Mouse (Mus musculus) heart, postnatal 10 days (tissue): ENCODE results near the gene Mief1. TPM values are rescaled to one million over a fixed set of nuclear protein-coding genes. Genes with fewer than 3 reads are reported as not detected.

Experiments used
- DNase-seq, 2 experiments: peaks; one replicate each; pipeline ENCODE4 v3.0.0; 2021
- intact Hi-C: fragments of 180-260 bp; cut with DNase I; formaldehyde crosslinking; loops from one replicate; pipeline ENCODE4 v1.15.1; 2025
- total RNA-seq, 2 experiments: library from RNA; stranded (reverse); gene quantifications; 2 replicates each; pipeline ENCODE4 v1.2.3; 2021

Mief1 gene
- total RNA-seq, 2 experiments from 2014 or later = 33.2 to 37.6 TPM

DNA sequence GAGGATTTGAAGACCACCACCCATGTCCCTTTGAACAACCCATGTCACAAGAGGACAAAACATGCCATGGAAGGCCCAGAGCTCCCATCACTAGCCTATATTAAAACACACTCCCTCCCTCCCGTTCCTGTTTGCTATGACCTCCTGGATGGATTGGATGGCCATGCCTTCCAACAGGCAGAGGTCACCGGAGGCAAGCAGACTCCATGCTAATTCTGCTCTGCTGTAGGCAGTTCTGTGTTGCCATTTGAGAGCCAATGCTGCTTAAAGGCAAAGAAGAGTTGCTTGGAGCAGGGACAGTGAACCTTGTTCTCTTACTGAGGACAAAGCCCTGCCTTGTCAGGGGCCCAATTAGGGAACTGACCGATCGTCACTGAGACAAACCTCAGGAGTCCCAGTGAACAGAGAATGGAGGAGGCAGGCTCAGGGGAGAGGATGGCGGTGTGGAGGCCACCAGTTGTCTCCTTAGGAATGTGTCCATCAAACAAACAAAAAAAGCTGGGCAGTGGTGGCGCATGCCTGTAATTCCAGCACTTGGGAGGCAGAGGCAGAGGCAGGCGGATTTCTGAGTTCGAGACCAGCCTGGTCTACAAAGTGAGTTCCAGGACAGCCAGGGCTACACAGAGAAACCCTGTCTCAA, 25.7 kb downstream of the Mief1 start:
- intact Hi-C loops = loop anchor here (2.0 to 10.0 kb wide), 4 partner anchors 33 to 685 kb away; partner anchors contain the start of gene Adsl
- peak in 1 of 2 experiments; percentile 25 for DNase-seq

DNA sequence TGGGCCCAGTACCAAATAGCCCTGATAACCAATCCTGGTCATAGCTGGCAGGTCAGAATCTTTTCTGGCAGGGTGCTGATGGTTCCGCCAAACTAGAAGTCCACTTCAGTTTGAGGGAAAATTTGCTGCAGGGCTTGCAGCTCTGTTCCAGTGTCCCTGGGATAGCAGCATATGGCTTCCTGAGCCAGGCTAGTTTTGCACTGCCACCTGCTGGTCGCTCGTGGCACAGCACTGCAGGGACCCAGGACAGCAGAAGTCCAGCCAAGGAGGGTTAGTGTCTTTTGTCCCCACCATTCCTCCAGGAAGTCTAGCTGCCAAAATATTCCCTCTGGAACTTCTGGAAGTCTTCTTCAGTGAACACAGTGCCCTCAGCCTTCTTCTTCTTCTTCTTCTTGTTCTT, 26.9 kb downstream of the Mief1 start:
- intact Hi-C loops = loop anchor here (2.0 to 10.0 kb wide), 4 partner anchors 34 to 684 kb away; partner anchors contain the start of gene Adsl

DNA sequence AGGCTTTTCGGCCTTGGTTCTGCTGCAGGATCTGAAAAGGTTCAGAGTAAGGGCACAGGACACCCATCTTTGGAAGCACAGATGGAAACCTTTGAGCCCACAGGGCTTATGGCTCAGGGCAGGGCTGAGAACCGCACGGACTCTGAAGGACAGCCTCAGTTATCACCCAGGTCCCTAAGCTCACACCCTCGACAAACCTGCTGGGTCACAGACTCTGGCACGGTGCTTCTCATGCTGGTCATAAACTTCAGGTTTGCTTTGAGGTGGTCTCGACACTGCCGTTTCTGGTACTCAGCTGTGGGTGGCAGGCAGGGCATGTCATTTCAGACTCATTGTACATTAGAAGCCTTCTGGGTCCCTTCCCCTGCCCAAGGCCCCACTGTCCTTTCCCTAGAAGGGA, 27.3 kb downstream of the Mief1 start:
- intact Hi-C loops = loop anchor here (2.0 to 10.0 kb wide), 4 partner anchors 34 to 684 kb away; partner anchors contain the start of gene Adsl
- no peak for DNase-seq

More for the DNA sequence above, 26.9 kb downstream of the Mief1 start:
- DNase-seq = peak; percentile 87 to 93

DNA sequence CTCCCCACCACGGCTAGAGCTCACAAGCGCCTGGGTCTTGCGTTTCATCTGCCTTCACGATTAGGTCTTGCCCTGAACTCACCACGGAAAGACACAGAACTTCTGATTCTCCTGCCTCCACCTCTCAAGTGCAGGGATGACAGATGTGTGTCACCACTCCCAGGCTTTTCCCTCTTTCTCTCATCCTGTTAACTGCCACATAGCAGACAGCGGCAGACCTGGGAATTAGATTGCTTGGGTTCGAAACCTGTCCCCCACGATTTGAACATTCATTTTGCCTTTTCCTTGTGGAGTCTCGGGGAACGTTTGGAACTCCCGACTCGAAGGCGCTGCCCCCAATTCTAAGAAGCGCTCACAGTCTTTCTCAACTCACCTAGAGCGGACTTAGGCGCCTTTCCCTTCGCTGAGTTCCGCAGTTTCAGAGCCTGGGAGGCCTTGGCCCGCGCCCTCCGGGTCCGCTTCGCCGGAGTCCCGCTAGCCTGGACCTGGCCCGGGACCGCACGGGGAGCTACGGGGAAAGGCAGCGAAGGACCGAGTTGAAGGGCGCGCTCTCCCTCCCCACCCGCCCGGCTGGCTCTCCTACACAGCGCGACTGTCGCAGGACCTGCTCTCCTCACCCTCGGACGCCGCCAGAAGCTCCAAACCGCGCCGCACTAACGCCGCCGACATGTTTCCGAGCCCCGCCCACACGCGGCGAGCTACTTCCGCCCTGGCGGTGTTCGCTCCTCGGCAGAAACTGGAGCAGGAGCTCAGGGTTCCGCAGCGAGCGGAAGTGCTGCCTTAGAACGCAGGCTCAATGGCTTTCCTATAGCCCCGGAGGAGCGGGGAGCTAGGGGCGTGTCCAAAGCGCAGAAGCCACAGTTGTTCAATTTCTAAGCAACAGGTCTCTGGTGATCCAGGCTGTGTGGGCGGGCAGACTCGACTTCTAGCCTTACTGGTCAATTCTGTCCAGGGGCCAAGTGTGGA, 30.1 kb downstream of the Mief1 start, which contains the start of gene Rps19bp1:
Gene Rps19bp1 (minus strand): TSS at position 706 of the 966 bp plus-strand sequence.
- intact Hi-C loops = loop anchor here (5.0 to 10.0 kb wide), 3 partner anchors 319 to 681 kb away; partner anchors contain the start of gene Adsl
- DNase-seq = peak; percentile 90 to 92

DNA sequence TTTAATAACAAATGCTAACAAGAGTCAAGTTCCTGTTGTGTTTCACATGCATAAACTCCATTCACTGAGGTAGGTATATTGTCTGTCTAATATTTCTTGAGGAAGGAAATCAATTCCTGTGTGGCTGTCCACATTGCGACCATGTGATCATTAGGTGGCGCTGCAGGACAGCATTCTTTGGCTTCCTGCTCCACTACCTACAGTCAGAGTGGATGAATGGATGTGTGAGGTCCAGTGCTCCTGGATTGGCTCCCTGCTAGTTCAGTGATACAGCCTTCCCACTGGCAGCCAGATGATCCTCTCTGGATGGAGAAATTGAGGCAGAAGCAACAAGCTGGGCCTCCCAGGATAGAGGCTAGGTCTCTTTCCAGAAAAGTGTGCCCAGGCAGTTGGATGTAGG, 32.5 kb downstream of the Mief1 start:
- DNase-seq = peak; percentile 81 to 87
- intact Hi-C loops = loop anchor here (1.0 to 10.0 kb wide), 5 partner anchors 15 to 679 kb away; partner anchors contain the start of gene Adsl

DNA sequence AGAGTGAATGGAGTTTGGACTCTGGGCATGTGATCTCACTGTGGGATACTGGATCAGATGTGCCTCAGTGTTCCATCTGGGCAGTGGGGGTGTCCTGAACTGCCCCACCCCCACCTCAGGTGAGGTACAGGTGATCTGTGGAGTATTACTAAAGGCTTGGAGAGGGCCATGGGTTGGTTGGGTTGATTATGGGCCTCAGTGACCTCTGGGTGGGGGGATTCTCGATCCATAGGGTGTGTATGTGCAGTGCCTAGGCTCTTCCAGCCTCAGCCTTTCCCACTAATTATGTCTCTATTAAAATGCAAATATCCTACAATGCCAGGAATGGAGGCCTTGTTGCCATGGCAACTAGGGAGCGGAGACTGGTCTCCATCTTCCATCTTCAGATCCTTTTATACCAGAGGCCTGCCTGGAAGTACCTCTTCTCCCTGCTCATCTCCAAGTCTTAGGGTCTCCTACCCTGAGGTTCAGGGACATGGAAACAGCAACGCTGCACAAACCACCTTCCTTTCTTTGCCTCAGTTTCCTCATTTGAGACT, 38.1 kb downstream of the Mief1 start:
- intact Hi-C loops = no loop called here
- no peak for DNase-seq

DNA sequence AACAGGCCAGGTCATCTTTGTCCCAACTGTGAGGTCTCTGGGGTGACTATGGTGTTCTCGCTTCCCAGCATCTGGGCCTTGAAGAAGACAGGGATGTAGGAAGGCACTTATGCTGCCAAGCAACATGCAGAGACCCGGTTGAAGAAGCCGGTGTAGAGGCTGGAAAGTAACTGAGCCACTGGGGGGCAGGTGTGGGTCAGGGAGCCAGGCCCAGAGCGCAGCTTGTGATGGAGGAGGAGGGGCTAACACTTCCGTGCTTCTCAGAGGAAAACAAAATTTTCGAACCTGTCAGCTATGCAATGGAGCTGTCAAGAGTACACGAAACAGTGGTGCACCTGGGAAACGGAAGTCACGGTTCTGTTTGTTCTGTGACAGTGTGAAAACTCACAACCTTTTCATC, 43.3 kb downstream of the Mief1 start:
- DNase-seq = no peak
- intact Hi-C loops = no loop called here

DNA sequence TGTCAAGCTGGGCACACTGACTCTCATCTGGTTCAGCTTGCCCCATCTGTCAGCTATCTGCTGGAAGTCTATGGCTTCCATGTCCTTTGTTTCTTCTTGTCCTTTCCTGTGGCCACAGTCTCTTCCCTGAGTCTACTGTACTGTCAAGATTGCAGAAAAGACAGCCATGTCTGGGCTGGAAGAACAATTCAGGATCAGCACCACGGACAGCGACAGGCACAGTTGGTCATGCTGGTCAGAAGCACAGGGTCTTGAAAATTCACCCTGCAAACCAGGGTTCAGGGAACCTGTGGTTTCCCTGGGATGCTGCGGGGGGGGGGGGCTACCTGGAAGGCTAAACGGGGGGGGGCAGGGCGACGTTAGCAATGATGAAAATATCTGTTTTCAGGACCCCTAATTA, 43.8 kb downstream of the Mief1 start:
- intact Hi-C loops = no loop called here
- DNase-seq = peak; percentile 74 to 85

DNA sequence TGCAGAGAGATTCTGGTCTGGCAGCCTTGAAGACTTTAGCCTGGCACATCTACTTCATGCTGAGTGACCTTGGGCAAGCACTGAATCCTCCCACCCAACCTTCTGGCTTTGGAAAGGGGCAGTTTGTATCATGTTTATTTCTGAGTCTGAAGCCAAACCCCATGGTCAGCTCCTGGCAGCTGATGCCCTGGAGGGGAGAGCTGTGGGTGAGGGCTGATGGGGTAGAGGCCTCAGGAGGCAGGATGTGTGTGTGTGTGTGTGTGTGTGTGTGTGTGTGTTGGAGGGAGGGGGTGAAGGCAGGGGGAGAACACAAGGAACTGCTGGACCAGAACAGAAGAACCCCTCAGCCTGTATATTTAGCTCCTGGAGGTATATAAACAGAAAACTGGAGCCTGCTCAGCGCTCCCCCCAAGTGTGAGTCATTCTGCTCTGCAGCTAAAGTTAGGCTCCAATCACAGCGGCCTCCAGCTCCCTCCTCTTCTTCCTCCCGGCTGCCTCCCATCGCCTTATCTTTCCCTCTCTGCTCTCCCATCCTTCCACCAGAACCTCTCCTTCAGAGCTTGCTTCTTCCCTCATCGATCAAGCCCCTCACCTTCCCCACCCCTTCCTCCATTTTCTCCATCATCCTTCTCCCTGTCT, 44.4 kb downstream of the Mief1 start:
- intact Hi-C loops = no loop called here
- DNase-seq = no peak

DNA sequence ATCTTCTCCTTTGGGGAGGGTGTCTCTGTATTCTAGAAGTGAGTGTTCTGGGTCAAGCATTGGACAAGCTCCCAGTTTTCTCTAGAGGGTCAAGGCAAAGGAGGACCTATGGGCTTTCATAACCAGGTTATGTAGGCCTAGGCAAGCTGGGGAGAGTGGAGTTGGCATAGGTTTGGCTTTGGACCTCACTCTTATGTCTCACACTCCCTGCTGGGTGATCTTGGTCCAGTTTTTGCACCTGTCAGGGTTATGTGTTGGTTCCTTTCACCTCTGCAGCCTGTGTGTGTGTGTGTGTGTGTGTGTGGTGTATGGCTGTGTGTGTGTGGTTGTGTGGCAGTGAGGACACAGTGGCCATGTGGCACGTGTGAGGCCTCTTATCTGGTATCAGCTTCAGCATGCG, 45.2 kb downstream of the Mief1 start:
- intact Hi-C loops = no loop called here
- no peak for DNase-seq

DNA sequence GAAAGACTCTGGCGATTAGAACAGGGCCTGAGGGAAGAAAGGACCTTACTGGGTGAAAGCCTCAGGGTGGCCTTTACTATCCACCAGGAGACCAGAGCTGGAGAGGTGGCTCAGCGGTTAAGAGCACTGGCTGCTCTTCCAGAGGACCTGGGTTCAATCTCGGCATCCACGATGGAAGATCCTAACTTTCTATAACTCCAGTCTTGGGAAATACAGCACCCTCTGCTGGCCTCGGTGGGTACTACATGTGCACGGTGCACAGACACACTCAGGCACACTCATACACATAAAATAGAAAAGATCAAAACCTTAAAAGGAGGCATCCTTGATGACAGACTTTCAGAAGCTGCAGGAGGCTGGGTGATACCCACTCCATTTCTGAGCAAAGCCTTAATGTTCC, 46.8 kb downstream of the Mief1 start:
- peak in 1 of 2 experiments; percentile 26 for DNase-seq

DNA sequence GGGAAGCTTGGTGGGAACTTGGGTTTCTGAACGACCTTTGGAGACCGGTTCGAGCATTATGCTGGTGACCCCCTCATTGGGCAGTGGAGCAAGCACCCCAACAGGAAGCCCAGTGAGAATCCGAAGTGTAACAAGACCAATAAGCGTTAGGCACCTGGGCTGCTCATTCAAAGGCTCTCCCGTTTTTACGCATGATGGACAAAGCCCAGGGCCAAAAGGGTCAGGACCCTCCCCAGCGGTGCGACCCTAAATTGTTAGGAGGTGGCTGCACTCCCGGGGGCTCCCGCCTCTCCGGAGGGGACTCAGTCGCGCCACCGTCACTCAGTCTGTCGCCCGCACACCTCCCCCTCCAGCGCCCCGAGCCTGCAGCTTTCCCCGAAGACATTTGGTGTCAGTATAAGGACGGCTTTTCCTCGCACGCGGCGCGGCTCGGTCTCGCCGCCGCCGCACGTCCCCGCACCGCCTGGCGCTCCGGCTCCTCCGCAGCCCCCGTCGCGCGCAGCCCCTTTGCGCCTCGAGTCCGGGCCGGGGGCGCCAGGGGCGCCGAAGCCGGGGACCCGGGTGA, 53.1 kb downstream of the Mief1 start, which contains the start of gene Cacna1i:
Gene Cacna1i (plus strand): TSS at position 388 of the 565 bp plus-strand sequence.
- intact Hi-C loops = loop anchor here (10.0 kb wide), 1 partner anchor 328 kb away; no protein-coding TSS in a partner anchor
- no peak for DNase-seq

More for the DNA sequence above, 46.8 kb downstream of the Mief1 start:
- intact Hi-C loops = loop anchor here (2.0 to 10.0 kb wide), 2 partner anchors 14 to 334 kb away; no protein-coding TSS in a partner anchor

DNA sequence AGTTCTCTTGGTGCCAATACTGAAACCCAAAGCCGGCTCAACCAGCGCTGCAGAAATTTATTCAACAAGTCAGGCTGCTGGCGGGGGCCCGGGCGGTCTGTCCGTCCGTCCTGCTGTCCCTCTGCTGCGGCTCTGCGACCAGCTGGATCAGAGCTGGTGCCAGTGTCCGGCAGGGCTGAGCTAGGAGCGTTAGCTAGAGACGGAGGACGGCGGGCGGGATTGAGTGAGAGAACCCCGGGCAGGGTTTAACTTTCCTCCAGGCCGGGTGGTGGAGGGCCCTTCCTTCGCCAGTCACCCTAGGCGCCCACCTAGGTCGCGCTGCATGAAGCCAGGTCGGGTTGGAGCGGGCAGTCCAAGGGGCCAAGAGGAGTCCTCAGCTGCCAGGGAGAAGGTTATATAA, 54.2 kb downstream of the Mief1 start:
- intact Hi-C loops = loop anchor here (10.0 kb wide), 1 partner anchor 327 kb away; no protein-coding TSS in a partner anchor
- DNase-seq = peak in 1 of 2 experiments; percentile 10

DNA sequence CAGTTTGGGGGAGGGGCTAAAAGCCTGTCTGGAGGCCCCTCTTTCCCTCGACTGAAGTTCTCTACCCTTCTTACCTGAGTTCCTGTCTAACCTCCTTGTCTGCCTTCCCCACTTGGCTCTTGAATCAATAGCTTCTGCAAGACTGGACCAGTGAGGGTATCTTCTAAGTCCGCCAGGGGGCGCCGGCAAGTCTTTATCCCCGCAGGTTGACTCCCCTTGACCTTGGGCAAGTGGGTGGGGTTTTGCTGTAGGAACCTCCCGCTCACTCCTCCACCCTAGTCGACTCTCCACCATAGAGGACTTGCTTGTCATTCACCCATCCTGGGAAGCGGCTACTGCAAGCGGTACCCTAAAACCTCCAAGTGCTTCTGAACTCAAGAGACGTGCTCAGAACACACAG, 55.6 kb downstream of the Mief1 start:
- peak; percentile 59 to 67 for DNase-seq
- intact Hi-C loops = loop anchor here (1.0 to 10.0 kb wide), 2 partner anchors 325 to 405 kb away; no protein-coding TSS in a partner anchor

DNA sequence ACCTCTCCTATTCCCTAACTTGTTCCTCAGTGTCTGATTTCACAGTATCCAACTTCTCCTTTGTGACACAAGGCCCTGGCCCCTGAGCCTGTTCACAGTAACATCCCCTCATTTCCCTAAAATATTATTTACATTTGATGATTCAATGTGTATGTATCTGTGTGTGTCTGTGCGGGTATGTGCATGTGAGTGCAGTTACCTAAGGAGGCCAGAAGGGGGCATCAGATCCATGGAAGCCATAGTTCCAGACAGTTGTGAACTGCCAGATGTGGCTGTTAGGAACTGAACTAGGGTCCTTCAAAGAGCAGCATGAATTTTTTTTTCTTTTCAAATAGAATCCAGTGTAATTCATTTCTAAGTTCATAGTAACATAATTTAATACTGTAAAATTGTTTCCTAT, 63.3 kb downstream of the Mief1 start:
- intact Hi-C loops = no loop called here

More for the DNA sequence above, 63.3 kb downstream of the Mief1 start:
- DNase-seq = no peak
